Mouse (Mus musculus): ENCODE results near the gene Hebp1. TPM values are rescaled to one million over a fixed set of nuclear protein-coding genes. Genes with fewer than 3 reads are reported as not detected.

Gene Hebp1
- polyA plus RNA-seq, 1 experiment from 2014 or later, result 4.1 TPM

DNA sequence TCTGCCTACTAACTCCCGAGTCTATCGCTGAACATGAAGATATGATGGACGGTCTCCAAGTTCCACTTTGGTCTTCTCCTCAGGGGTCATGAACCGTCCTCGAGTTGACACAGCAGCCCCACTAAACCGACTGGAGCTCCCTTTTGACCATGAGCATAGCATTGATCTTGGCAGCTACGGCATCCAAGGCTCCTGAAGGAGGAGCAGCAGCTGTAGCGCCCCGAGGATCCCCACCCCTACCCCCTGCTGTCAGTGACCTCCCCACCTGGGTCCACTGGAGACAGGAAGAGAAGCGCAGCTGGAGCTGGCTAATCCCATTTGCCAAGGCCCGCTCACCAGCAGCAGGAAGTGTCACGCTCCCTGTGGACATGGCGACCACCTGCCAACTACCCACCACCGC lies 26.1 kb downstream of the Hebp1 start:
- no peak overlapping the region for H3K4me3 ChIP-seq (ENCODE audit: low read depth, low read length)
- DNase-seq (ENCODE audit: low spot score) (no peak), ATAC-seq (ENCODE audit: low FRiP score) (no peak)
- H3K36me3 ChIP-seq (ENCODE audit: control insufficient read depth, insufficient read depth, low read length), result no peaks in the 10 kb centered on the region
- H3K27me3 ChIP-seq (ENCODE audit: control insufficient read depth, insufficient read depth, low read length), result no peaks in the 10 kb centered on the region
- WGBS, result 67% methylated on average over 14 of the region's 14 CpGs
- no peaks in the 10 kb centered on the region for H3K4me1 ChIP-seq (replicated peaks; ENCODE audit: control insufficient read depth, insufficient read depth, low read length)
- H3K27ac ChIP-seq (ENCODE audit: low read depth, low read length), result no peak overlapping the region
- no peak overlapping the region for H3K4me2 ChIP-seq (replicated peaks; ENCODE audit: low read depth, low read length)
- H3K9ac ChIP-seq (ENCODE audit: low read depth, low read length), result no peak overlapping the region
- H3K9me3 ChIP-seq (ENCODE audit: control insufficient read depth, low read length), result no peaks in the 10 kb centered on the region

DNA sequence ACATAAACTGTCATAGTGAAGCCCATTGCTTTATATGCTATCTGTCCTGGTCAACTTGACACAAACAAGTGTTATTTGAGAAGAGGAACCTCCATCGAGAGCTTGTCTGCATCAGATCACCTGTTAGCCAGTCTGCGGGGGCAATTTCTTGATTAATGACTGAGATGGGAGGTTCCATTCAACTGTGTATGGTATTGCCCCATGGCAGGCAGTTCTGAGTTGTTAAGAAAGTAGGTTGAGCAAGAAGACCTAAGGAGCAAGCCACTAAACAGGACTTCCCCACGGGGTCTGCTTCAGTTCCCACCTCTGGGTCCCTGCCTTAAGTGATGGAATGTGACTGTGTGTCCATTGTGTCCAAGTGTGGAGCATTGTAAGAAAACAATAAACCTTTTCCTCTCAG lies 28.6 kb downstream of the Hebp1 start:
- H3K9me3 ChIP-seq (ENCODE audit: control insufficient read depth, low read length), result no peaks in the 10 kb centered on the region
- H3K27ac ChIP-seq (ENCODE audit: low read depth, low read length), result no peak overlapping the region
- H3K4me1 ChIP-seq (replicated peaks; ENCODE audit: control insufficient read depth, insufficient read depth, low read length), result no peaks in the 10 kb centered on the region
- H3K27me3 ChIP-seq (ENCODE audit: control insufficient read depth, insufficient read depth, low read length), result no peaks in the 10 kb centered on the region
- DNase-seq (ENCODE audit: low spot score) (no peak), ATAC-seq (ENCODE audit: low FRiP score) (no peak)
- H3K9ac ChIP-seq (ENCODE audit: low read depth, low read length), result no peak overlapping the region
- no peak overlapping the region for H3K4me2 ChIP-seq (replicated peaks; ENCODE audit: low read depth, low read length)
- H3K36me3 ChIP-seq (ENCODE audit: control insufficient read depth, insufficient read depth, low read length), result no peaks in the 10 kb centered on the region
- no peak overlapping the region for H3K4me3 ChIP-seq (ENCODE audit: low read depth, low read length)
- WGBS, result 96% methylated on average over 3 of the region's 3 CpGs

DNA sequence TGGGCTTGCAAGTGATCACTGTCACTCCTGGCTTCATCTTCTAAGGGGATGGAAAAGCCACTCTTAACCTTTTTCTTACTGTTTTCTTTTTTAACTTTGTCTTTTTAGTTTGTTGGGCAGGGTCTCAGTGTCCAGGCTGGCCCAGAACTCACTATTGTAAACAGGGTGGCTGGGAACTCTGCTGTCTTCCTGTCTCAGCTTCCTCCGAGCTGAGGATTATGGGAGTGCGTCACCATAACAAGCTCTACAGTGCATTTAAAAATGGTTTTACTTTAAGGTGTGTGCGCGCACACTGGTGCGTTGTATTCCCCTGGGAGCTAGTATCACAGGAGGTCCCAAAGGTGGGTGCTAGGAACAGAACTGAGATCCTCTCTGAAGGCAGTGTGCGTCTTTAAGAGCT lies 29.4 kb downstream of the Hebp1 start:
- no peaks in the 10 kb centered on the region for H3K27me3 ChIP-seq (ENCODE audit: control insufficient read depth, insufficient read depth, low read length)
- H3K27ac ChIP-seq (ENCODE audit: low read depth, low read length), result no peak overlapping the region
- 79% methylated on average over 6 of the region's 6 CpGs for WGBS
- no peak for ATAC-seq (ENCODE audit: low FRiP score)
- no peaks in the 10 kb centered on the region for H3K4me1 ChIP-seq (replicated peaks; ENCODE audit: control insufficient read depth, insufficient read depth, low read length)
- H3K4me3 ChIP-seq (ENCODE audit: low read depth, low read length), result peak overlapping the region; percentile 48
- peak overlapping the region; percentile 93 for H3K4me2 ChIP-seq (replicated peaks; ENCODE audit: low read depth, low read length)
- no peak overlapping the region; the same call in 1 of the 2 replicates for H3K9ac ChIP-seq (ENCODE audit: low read depth, low read length)
- no peaks in the 10 kb centered on the region for H3K36me3 ChIP-seq (ENCODE audit: control insufficient read depth, insufficient read depth, low read length)
- no peaks in the 10 kb centered on the region for H3K9me3 ChIP-seq (ENCODE audit: control insufficient read depth, low read length)
- DNase-seq (ENCODE audit: low spot score), result no peak

DNA sequence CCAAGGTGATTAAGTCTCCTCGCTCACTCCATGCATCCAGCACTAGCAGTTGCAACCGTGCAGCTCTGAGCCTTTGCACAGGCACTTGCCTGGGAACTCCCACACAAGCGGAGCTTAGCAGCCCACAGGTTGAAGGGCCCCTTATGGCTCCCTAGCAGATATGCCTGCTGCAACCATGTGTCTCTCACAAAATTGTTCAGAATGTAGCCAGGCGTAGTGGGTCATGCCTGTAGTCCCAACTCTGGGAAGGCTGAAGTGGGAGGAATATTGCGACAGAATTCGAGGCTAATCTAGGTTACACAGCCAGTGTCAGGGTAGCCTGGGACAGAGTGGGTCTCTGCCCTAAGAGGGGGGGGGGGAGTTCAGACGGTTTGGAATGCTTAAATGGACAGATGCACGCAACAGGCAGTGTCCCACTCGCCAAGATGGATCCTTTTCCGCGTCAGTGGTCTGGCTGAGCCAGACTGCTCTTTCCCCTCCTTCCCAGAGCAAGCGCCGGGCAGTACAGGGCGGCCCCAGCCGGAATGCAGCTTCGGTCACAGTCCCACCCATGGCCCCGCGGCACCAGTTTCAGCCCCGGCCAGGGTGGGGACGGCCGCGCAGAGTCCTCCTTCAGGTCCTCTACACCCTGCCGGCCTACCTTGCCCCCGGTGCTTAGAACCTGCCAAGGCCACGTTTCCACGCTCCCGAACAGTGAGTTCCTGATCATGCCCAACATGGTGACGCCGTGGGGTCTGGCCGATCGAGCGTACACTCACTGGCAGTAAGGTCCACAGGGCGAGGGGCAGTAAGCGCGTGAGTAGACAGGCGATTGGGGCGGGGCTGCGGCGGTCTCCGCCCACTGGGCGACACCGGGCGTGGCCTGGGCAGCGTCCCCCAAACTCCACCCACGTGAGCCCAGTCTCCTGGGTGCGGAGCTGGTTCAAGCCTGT lies 30.2 kb downstream of the Hebp1 start:
- no peak overlapping the region for H3K27ac ChIP-seq (ENCODE audit: low read depth, low read length)
- H3K27me3 ChIP-seq (ENCODE audit: control insufficient read depth, insufficient read depth, low read length), result no peaks in the 10 kb centered on the region
- 5% methylated on average over 45 of the region's 46 CpGs for WGBS
- ATAC-seq (ENCODE audit: low FRiP score), result peak; percentile 91
- peak overlapping the region; percentile 93 for H3K4me2 ChIP-seq (replicated peaks; ENCODE audit: low read depth, low read length)
- H3K4me1 ChIP-seq (replicated peaks; ENCODE audit: control insufficient read depth, insufficient read depth, low read length), result no peaks in the 10 kb centered on the region
- H3K9ac ChIP-seq (ENCODE audit: low read depth, low read length), result peak overlapping the region; percentile 58
- DNase-seq (ENCODE audit: low spot score), result peak; percentile 86
- H3K4me3 ChIP-seq (ENCODE audit: low read depth, low read length), result peak overlapping the region; percentile 48
- H3K9me3 ChIP-seq (ENCODE audit: control insufficient read depth, low read length), result no peaks in the 10 kb centered on the region
- no peaks in the 10 kb centered on the region for H3K36me3 ChIP-seq (ENCODE audit: control insufficient read depth, insufficient read depth, low read length)

DNA sequence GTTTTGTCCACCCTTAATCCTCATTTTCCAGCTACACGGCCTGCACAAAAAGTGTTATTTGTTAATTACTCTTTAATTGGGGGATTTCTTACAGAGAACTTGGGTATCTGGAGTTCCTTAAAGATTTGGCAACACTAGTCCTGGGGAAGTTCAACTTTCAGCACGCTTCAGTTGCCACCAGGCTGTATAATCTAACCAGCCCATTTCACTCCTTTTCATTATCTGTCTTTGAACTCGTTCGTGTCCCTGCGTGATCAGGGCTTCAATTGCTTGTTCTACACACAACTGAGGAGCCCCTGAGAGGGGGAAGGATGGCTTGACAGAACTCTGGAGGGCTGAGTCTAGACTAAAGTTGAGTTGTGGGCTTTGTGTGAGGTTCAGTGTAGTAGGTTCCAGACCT lies 31.1 kb downstream of the Hebp1 start:
- Histone ChIP-seq H3K4me1 (replicated peaks; ENCODE audit: control insufficient read depth, insufficient read depth, low read length) (no peaks in the 10 kb centered on the region), H3K27ac (ENCODE audit: low read depth, low read length) (no peak overlapping the region), H3K36me3 (ENCODE audit: control insufficient read depth, insufficient read depth, low read length) (no peaks in the 10 kb centered on the region), H3K9ac (ENCODE audit: low read depth, low read length) (no peak overlapping the region), H3K27me3 (ENCODE audit: control insufficient read depth, insufficient read depth, low read length) (no peaks in the 10 kb centered on the region), H3K9me3 (ENCODE audit: control insufficient read depth, low read length) (no peaks in the 10 kb centered on the region), H3K4me3 (ENCODE audit: low read depth, low read length) (no peak overlapping the region), H3K4me2 (replicated peaks; ENCODE audit: low read depth, low read length) (no peak overlapping the region)
- DNase-seq (ENCODE audit: low spot score) (no peak), ATAC-seq (ENCODE audit: low FRiP score) (no peak)
- 70% methylated on average over 5 of the region's 5 CpGs for WGBS

DNA sequence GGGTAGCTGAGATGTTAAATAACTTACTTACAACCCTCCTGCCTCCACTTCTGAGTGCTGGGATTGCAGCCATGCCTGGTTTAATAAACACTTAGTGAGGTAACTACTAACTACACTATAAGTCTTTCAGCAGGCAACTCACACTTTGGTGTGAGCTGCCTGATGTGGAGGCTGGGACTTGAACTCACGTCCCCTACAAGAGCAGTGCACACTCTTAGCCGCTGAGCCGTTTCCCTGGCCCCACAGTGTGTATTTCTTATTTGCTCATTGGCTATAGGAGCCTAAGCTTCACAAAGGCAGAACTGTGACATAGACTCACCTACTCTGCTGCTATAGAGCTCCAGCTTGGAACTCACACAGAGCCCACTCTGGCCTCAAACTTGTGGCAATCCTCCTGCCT lies 31.6 kb downstream of the Hebp1 start:
- H3K4me2 ChIP-seq (replicated peaks; ENCODE audit: low read depth, low read length), result no peak overlapping the region
- 92% methylated on average over 3 of the region's 3 CpGs for WGBS
- no peaks in the 10 kb centered on the region for H3K9me3 ChIP-seq (ENCODE audit: control insufficient read depth, low read length)
- H3K36me3 ChIP-seq (ENCODE audit: control insufficient read depth, insufficient read depth, low read length), result no peaks in the 10 kb centered on the region
- no peak for ATAC-seq (ENCODE audit: low FRiP score)
- no peak overlapping the region for H3K27ac ChIP-seq (ENCODE audit: low read depth, low read length)
- no peaks in the 10 kb centered on the region for H3K4me1 ChIP-seq (replicated peaks; ENCODE audit: control insufficient read depth, insufficient read depth, low read length)
- no peak for DNase-seq (ENCODE audit: low spot score)
- H3K9ac ChIP-seq (ENCODE audit: low read depth, low read length), result no peak overlapping the region
- H3K27me3 ChIP-seq (ENCODE audit: control insufficient read depth, insufficient read depth, low read length), result no peaks in the 10 kb centered on the region
- no peak overlapping the region for H3K4me3 ChIP-seq (ENCODE audit: low read depth, low read length)

DNA sequence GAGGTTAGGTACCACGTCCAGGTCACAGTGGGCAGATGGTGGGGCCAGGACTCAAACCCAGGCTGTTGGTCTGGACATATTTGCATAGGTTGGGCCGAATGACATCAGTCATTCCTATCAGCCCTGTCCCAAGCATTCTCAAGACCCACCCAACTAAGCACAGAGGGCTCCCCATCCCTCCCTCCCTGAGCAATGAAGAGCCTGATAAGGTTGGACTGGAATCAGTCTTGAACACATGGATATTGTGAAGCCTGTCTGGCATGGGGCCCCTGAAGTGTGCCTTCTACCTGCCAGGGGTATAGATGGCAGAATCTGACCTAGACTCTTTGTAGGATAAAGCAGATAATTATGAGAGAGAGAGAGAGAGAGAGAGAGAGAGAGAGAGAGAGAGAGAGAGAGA lies 32.1 kb downstream of the Hebp1 start:
- Histone ChIP-seq H3K9me3 (ENCODE audit: control insufficient read depth, low read length) (no peaks in the 10 kb centered on the region), H3K4me2 (replicated peaks; ENCODE audit: low read depth, low read length) (no peak overlapping the region), H3K9ac (ENCODE audit: low read depth, low read length) (no peak overlapping the region), H3K36me3 (ENCODE audit: control insufficient read depth, insufficient read depth, low read length) (no peaks in the 10 kb centered on the region), H3K27me3 (ENCODE audit: control insufficient read depth, insufficient read depth, low read length) (no peaks in the 10 kb centered on the region), H3K27ac (ENCODE audit: low read depth, low read length) (no peak overlapping the region), H3K4me1 (replicated peaks; ENCODE audit: control insufficient read depth, insufficient read depth, low read length) (no peaks in the 10 kb centered on the region), H3K4me3 (ENCODE audit: low read depth, low read length) (no peak overlapping the region)
- ATAC-seq (ENCODE audit: low FRiP score) (no peak), DNase-seq (ENCODE audit: low spot score) (no peak)
- 79% methylated on average over 2 of the region's 2 CpGs for WGBS

DNA sequence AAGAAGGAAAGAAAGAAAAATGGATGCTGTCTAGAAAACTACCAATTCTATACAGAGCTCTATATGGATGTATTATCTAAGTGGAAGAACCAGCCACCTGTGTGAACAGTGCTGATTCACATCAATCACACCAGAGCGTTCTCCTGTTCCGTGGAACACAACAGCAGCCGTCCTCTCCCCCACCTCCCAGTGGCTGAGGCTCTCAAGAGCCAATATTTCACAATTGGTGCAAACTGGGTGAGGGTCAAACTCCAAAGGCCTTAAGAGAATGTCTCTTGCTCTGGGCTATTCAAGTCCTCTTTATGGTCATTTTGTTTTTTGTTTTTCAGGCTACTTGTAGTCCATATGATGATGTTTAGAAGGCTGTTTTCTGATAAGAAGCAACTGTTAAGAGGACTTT lies 32.6 kb downstream of the Hebp1 start:
- Histone ChIP-seq H3K4me1 (replicated peaks; ENCODE audit: control insufficient read depth, insufficient read depth, low read length) (no peaks in the 10 kb centered on the region), H3K9me3 (ENCODE audit: control insufficient read depth, low read length) (no peaks in the 10 kb centered on the region), H3K4me3 (ENCODE audit: low read depth, low read length) (no peak overlapping the region), H3K4me2 (replicated peaks; ENCODE audit: low read depth, low read length) (no peak overlapping the region), H3K9ac (ENCODE audit: low read depth, low read length) (no peak overlapping the region), H3K27ac (ENCODE audit: low read depth, low read length) (no peak overlapping the region), H3K36me3 (ENCODE audit: control insufficient read depth, insufficient read depth, low read length) (no peaks in the 10 kb centered on the region), H3K27me3 (ENCODE audit: control insufficient read depth, insufficient read depth, low read length) (no peaks in the 10 kb centered on the region)
- DNase-seq (ENCODE audit: low spot score) (no peak), ATAC-seq (ENCODE audit: low FRiP score) (no peak)
- 72% methylated on average over 3 of the region's 3 CpGs for WGBS

DNA sequence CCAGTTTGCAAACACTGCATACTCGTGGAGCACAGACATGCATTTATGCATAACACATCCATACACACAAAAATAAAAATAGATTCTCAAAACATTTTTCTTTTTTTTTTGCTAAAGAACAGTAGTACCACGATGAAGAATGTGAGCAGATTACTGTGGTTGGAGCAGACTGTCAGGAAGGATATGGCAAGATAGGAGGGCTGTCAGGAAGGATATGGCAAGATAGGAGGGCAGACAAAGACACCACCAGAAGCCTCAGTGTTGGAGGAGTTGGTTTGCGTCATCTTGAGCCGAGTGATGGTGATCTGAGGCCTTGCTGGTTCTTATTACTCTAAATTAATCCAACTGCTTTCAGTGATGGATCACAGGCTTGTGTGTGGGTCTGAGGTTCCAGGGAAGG lies 35.0 kb downstream of the Hebp1 start:
- DNase-seq (ENCODE audit: low spot score) (no peak), ATAC-seq (ENCODE audit: low FRiP score) (no peak)
- H3K27me3 ChIP-seq (ENCODE audit: control insufficient read depth, insufficient read depth, low read length), result no peaks in the 10 kb centered on the region
- no peak overlapping the region for H3K4me2 ChIP-seq (replicated peaks; ENCODE audit: low read depth, low read length)
- H3K27ac ChIP-seq (ENCODE audit: low read depth, low read length), result no peak overlapping the region
- no peaks in the 10 kb centered on the region for H3K4me1 ChIP-seq (replicated peaks; ENCODE audit: control insufficient read depth, insufficient read depth, low read length)
- no peaks in the 10 kb centered on the region for H3K36me3 ChIP-seq (ENCODE audit: control insufficient read depth, insufficient read depth, low read length)
- no peak overlapping the region for H3K4me3 ChIP-seq (ENCODE audit: low read depth, low read length)
- no peaks in the 10 kb centered on the region for H3K9me3 ChIP-seq (ENCODE audit: control insufficient read depth, low read length)
- H3K9ac ChIP-seq (ENCODE audit: low read depth, low read length), result no peak overlapping the region
- WGBS, result 87% methylated on average over 4 of the region's 4 CpGs
